Mouse (Mus musculus) C2C12 (cell line): ENCODE measurements around the gene Slc44a1. TPM values are rescaled to one million over a fixed set of nuclear protein-coding genes. Genes with fewer than 3 reads are reported as not detected.

Experiments
- H3K27me3 ChIP-seq: one replicate; pipeline ENCODE4 v1.6.1; 2011; ENCODE audit not compliant: control insufficient read depth, insufficient read depth, insufficient read length
- H3K36me3 ChIP-seq: one replicate; pipeline ENCODE4 v1.6.1; 2011; ENCODE audit not compliant: control insufficient read depth, insufficient read depth
- H3K4me3 ChIP-seq: one replicate; pipeline ENCODE4 v1.5.1; 2011; ENCODE audit warnings: mild to moderate bottlenecking, control low read depth; ENCODE audit not compliant: poor library complexity, insufficient read depth, severe bottlenecking
- H3K79me2 ChIP-seq: one replicate; pipeline ENCODE4 v1.6.1; 2011; ENCODE audit not compliant: control insufficient read depth, insufficient read depth
- H3K79me3 ChIP-seq: one replicate; pipeline ENCODE4 v1.6.1; 2011; ENCODE audit warnings: low read depth, control low read depth
- H3ac ChIP-seq: one replicate; pipeline ENCODE3; 2011; ENCODE audit warnings: low read depth; ENCODE audit not compliant: control insufficient read depth, insufficient read length
- CEBPB ChIP-seq: IDR thresholded peaks from one replicate; pipeline ENCODE4 v1.6.1; 2011; ENCODE audit warnings: low read depth, mild to moderate bottlenecking, control low read depth, moderate library complexity
- CTCF ChIP-seq: IDR thresholded peaks from one replicate; pipeline ENCODE4 v1.5.1; 2011; ENCODE audit not compliant: control insufficient read depth, insufficient read depth, insufficient read length
- FOSL1 ChIP-seq: IDR thresholded peaks from one replicate; pipeline ENCODE4 v1.8.0; 2011; ENCODE audit warnings: mild to moderate bottlenecking, low read length; ENCODE audit not compliant: poor library complexity, insufficient read depth, severe bottlenecking
- MAX ChIP-seq: IDR thresholded peaks from one replicate; pipeline ENCODE4 v1.6.1; 2011; ENCODE audit warnings: mild to moderate bottlenecking, control low read depth
- MYOD1 ChIP-seq: IDR thresholded peaks from one replicate; pipeline ENCODE4 v1.6.1; 2011; ENCODE audit warnings: low read depth; ENCODE audit not compliant: control insufficient read depth, insufficient read length
- MYOG ChIP-seq: IDR thresholded peaks from one replicate; pipeline ENCODE4 v1.6.1; 2011; ENCODE audit not compliant: control insufficient read depth, insufficient read length; ENCODE audit errors: extremely low read depth
- USF1 ChIP-seq: IDR thresholded peaks from one replicate; pipeline ENCODE4 v1.6.1; 2011; ENCODE audit warnings: low read depth, mild to moderate bottlenecking, control low read depth, moderate library complexity
- polyA plus RNA-seq: library from polyadenylated mRNA; unstranded; fragments of >200 nt; fragmentation: generic; extraction: Trizol; gene quantifications from one replicate; pipeline ENCODE4 v1.2.1, GENCODE M21; 2012; ENCODE audit warnings: missing spikeins

Gene Slc44a1
- polyA plus RNA-seq, 1 experiment = 27.1 TPM

DNA sequence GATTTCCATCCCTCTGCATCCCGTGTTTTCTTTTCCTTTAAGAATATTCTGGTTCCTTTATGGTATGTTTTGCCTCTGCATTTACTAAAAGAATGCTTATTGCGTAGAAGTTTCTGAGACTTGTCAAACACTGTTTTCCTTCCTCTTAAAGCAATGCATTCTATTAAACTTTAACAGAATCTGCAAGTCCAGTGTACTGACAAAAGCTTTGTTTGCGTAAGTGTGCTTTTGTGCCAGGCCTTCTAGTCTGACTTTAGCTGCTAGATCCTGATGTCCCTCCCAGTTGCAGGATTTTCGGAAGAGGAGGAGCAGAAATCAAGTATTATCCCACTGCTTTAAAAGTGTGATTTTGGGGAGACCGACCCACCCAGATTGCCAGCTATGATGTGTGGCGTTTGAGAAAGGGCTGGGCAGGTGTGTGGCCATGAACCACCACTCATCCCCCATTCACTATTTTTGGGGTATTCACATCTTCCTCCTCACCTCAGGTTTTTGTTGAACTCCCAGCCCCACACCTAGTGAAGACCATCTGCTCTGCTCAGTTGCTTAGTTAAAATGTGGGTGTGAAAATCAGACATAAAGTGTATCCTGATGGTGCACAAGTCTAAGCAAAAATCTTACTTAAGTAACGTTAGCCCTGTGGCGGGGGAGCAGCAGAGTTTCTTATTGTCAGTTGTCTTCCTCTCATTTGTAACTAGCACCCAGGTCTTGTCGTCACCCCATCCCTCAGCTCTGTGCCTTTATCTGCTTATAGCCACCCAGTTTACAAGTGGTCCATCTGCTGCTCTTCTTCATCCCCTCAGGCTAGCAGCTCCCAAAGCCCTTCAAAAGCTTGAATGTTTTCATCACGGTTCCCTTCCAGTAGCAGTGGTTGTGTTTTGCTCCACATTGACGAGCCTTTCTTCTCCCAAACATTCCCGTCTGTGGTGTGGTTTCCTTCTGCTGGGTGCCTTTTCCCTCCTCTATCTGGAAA lies 47.3 kb downstream of the Slc44a1 start:
- Histone ChIP-seq H3K4me3 (no peak overlapping the region), H3ac (no peak overlapping the region), H3K79me3 (no peaks in the 10 kb centered on the region), H3K79me2 (no peaks in the 10 kb centered on the region), H3K27me3 (no peaks in the 10 kb centered on the region), H3K36me3 (peaks cover 6% of the 10 kb centered on the region)
- TF ChIP-seq MYOG (no peak), USF1 (no peak), CEBPB (no peak), CTCF (no peak), MAX (no peak), FOSL1 (no peak), MYOD1 (no peak)

DNA sequence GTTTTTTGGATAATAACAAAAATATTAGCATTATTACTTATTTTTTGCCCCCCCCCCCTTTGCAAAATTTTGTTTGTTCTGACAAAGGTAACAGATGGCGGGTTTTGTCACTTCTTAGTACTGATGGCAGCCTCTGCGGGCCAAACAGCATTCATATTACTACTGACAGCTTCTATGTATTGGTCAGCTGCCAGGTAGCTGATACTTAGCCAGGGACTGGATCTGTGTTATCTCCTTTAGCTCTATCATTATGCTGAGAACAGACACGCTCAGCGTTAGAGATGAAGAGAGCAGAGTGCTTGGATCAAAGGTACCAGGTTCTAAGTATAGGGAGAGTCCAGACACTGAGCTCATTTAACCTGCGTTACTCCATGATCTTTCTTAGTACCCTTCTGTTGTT lies 48.6 kb downstream of the Slc44a1 start:
- no peaks in the 10 kb centered on the region for H3K27me3 ChIP-seq
- TF ChIP-seq CTCF (no peak), MYOG (no peak), FOSL1 (no peak), MAX (no peak), CEBPB (no peak), MYOD1 (no peak)
- H3ac ChIP-seq = no peak overlapping the region
- H3K36me3 ChIP-seq = peaks cover 6% of the 10 kb centered on the region
- no peak overlapping the region for H3K4me3 ChIP-seq
- no peaks in the 10 kb centered on the region for H3K79me3 ChIP-seq
- no peaks in the 10 kb centered on the region for H3K79me2 ChIP-seq

DNA sequence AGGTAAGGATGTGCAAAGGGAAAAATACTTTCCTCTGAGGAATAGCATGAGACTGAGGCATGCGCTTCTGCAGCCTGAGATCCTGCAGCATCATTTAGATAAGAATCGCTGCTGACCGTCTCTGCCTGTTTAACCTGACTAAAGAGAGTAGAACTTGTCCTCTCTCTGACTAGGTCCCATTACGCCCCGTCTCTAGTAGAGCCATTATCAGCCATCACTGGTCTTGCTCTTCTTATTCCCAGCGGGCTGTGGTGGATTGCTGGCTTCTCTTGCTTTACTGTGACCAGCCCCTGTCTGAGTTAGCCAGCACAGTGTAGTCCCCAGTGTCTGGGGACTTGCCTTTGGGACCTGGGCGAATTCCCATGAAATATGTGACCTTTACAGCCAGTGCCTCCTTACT lies 50.2 kb downstream of the Slc44a1 start:
- no peak overlapping the region for H3K4me3 ChIP-seq
- H3K36me3 ChIP-seq = peaks cover 6% of the 10 kb centered on the region
- no peak overlapping the region for H3ac ChIP-seq
- TF ChIP-seq MYOD1 = no peak
- no peak for TF ChIP-seq USF1
- no peaks in the 10 kb centered on the region for H3K79me3 ChIP-seq
- no peaks in the 10 kb centered on the region for H3K79me2 ChIP-seq
- no peaks in the 10 kb centered on the region for H3K27me3 ChIP-seq

DNA sequence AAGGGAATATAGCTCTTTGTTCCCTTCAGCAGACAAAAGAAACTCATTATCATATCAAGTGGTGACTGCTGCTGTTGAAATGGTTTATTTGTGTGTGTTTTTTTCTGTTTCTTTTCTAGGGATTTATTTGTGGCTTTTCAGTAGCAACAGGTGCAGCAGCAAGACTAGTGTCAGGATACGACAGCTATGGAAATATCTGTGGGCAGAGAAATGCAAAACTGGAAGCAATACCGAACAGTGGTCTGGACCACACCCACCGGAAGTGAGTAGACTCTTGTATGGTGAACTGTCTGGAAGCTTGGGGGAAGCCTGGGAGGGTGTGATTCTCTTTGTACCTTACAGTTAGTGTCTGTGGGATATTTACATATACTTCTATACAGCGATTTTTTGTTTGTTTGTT lies 51.1 kb downstream of the Slc44a1 start:
- TF ChIP-seq USF1 (no peak), CEBPB (no peak), MYOD1 (peak; percentile 59)
- H3K79me2 ChIP-seq = no peaks in the 10 kb centered on the region
- no peak overlapping the region for H3K4me3 ChIP-seq

DNA sequence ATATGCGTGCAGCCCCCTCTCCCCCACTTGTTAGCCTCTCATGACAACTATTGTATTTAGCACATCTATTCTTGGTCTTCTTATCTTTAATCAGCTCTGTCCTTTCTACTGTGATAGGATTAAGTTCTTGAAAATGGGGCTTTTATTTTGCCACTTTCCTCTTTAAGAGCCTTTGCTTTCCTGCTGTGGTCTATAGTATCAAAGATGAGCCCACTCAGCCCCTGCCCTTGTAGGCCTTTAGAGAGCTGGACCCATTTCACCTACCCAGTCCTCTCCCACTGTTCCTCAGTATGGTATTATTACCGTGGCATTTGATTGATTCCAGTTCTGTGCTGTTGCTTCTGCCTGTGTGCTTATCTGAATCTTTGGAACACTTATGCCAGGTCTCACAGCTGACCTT lies 55.4 kb downstream of the Slc44a1 start:
- H3K79me2 ChIP-seq = no peaks in the 10 kb centered on the region
- TF ChIP-seq FOSL1 (no peak), MYOG (no peak), CTCF (no peak), CEBPB (no peak), MAX (no peak), MYOD1 (no peak), USF1 (no peak)
- no peak overlapping the region for H3ac ChIP-seq

More for the DNA sequence above, 51.1 kb downstream of the Slc44a1 start:
- no peak overlapping the region for H3ac ChIP-seq
- H3K79me3 ChIP-seq = no peaks in the 10 kb centered on the region
- peaks cover 6% of the 10 kb centered on the region for H3K36me3 ChIP-seq
- no peaks in the 10 kb centered on the region for H3K27me3 ChIP-seq

DNA sequence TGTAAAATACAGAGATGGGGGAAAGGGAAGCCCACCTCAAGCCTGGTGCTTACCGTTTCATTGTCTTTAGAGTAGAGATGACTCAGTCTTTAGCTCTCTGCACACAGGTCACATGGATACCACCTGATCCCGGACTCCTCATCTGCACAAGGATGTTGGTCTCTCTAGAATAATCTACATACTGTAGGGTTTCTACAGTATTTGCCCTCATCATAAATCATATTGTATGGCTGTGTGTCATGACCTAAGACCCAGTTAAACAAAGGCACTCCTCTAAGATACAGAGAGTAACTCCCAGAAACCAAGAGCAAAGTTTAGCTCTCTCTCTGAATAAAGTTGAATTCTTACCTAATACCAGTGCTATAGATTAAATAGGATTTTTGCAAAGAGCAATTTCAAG lies 62.6 kb downstream of the Slc44a1 start:
- Histone ChIP-seq H3K79me2 (no peaks in the 10 kb centered on the region), H3K36me3 (no peaks in the 10 kb centered on the region), H3K4me3 (no peak overlapping the region), H3K27me3 (no peaks in the 10 kb centered on the region), H3ac (no peak overlapping the region), H3K79me3 (no peaks in the 10 kb centered on the region)
- TF ChIP-seq MYOG (no peak), MYOD1 (no peak), FOSL1 (no peak), CTCF (no peak), MAX (no peak), USF1 (no peak), CEBPB (no peak)

More for the DNA sequence above, 55.4 kb downstream of the Slc44a1 start:
- H3K27me3 ChIP-seq = no peaks in the 10 kb centered on the region
- no peak overlapping the region for H3K4me3 ChIP-seq
- peaks cover 6% of the 10 kb centered on the region for H3K36me3 ChIP-seq
- H3K79me3 ChIP-seq = no peaks in the 10 kb centered on the region
